Mouse (Mus musculus) common myeloid progenitor, adult 5-6 weeks (primary cell): ENCODE measurements at regions not wholly inside any gene's neighbourhood (a gene's known extent, or its start where the extent isn't known, plus 50 kb on each side); places are given as distances from the start of the nearest gene placed in this dataset.

Source experiments
- ATAC-seq: replicated peaks from 2 replicates; pipeline ENCODE4 v1.8.0; 2016; ENCODE audit warnings: low read depth, mild to moderate bottlenecking, moderate TSS enrichment, inconsistent platforms; ENCODE audit not compliant: poor library complexity, severe bottlenecking

GRCm38 (mm10) chr5:76413886-76414285 lies 50.3 kb upstream of the Nmu start:
- ATAC-seq: no peak

- ATAC-seq: no peak
Observed at GRCm38 (mm10) chr5:76416256-76416655, 52.7 kb upstream of the Nmu start.

DNA sequence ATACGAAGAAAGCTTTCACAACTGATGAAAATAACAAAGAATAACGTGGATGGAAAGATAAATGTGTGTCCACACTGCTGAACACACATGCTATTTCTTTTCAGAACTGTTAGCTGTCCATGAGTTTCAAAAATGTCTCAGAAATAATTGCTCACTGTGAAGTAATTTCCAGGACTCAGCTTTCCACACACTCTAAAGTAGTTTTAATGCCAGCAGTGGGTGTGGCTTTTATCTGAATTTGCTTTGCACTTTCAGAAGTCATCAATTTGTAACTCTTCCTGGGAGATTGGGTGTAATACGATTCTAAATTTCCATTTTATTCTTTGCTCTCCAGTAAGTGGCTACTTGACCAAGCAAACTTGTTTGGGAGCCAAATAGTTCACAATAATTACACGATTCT lies 53.5 kb upstream of the Nmu start:
- ATAC-seq: no peak

GRCm38 (mm10) chr5:76418901-76419823 lies 55.6 kb upstream of the Nmu start:
- ATAC-seq: no peak

GRCm38 (mm10) chr5:76419841-76420240 lies 56.3 kb upstream of the Nmu start:
- ATAC-seq: no peak

DNA sequence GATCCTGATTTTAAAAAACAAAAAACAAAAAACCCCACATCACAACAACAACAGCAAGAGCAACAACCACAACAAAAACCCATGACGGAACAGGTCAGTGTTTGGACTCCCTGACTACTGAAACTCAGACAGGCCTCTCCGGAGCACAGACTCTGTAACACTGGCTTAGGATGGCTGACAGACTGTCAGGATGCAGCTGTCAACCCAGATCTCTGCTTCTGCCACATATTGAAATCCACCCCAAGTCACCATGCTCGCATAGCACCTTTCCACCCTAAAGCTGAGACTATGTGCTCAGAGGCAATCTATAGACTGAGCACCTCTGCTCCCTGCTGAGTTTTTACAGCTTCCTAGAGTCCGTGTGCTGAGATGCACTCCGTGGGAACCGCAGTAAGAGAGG lies 57.0 kb upstream of the Nmu start:
- ATAC-seq: no peak

DNA sequence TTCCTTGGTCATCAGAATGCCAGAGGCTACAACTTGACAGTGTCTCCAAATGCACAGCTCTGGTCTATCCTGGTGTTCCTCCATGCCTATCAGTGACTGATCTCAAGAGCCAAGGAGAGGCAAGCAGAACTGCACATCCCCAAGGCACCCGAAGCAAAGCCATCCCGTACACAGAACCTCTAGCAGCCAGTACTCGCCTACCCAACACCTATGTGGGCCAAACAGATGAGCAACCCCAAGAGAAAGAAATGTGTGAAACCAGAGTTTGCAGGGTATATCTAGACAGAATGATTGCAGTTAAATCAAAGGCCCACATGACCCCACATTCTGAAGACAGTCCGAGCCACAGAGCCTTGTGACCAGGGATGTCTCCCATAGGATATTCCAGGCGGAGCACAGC lies 60.0 kb upstream of the Nmu start:
- ATAC-seq: no peak

DNA sequence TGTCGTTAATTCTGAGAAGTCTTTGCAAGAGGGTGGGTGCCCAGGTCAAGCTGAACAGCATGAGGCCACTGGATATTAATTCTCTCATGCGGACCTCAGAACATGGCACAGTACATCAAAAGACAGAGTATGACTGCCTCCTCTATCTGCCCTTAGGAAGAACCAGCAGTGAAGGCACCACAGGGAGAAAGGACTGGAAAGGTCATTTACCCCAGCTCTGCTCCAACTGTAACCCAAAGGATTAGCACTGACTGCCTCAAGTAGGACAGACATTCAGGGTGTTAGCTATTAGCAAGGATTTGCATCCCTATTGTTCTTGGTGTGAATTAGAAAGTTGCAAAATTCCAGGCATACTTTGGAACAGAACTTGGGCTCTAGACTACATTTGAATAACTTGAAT lies 58.2 kb upstream of the Gm7271 start:
- ATAC-seq: peak; percentile 25; the same call in 1 of the 2 replicates

GRCm38 (mm10) chr5:76427581-76427980 lies 56.3 kb upstream of the Gm7271 start:
- ATAC-seq: no peak

- no peak for ATAC-seq
Observed at GRCm38 (mm10) chr5:76429441-76429840, 54.4 kb upstream of the Gm7271 start.

DNA sequence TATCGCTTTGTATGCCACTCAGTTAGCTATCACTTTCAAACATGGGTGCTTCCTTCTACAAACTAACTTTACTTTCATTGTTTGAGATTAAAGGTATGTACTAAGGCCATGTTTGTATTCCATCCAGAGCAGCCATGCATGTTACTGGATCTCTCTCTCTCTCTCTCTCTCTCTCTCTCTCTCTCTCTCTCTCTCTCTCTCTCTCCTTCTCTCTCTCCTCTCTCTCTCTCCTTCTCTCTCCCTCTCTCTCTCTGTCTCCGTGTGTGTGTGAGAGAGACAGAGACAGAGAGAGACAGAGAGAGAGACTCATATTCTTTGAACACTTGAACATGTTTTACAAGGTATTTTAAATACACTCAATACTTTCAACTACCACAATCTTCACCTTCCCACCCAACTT lies 50.2 kb upstream of the Gm7271 start:
- no peak for ATAC-seq
